Mouse (Mus musculus) hindbrain, embryonic 12.5 days (tissue): Measurements from ENCODE around the gene Stab2. TPM values are rescaled to one million over a fixed set of nuclear protein-coding genes. Genes with fewer than 3 reads are reported as not detected.

Source experiments
- ATAC-seq: fragments of 200-750 bp; cut with Nextera tagmentation; 2 replicates; pipeline ENCODE4 v1.8.0; 2017; ENCODE audit warnings: moderate TSS enrichment; ENCODE audit not compliant: low FRiP score
- H3K27ac ChIP-seq: fragments of 300-500 bp; sonication (generic); 2 replicates; pipeline ENCODE4 v1.5.1; 2016; ENCODE audit warnings: mild to moderate bottlenecking
- H3K27me3 ChIP-seq: fragments of 300-500 bp; sonication (generic); 2 replicates; pipeline ENCODE4 v1.6.1; 2016; ENCODE audit warnings: mild to moderate bottlenecking
- H3K36me3 ChIP-seq: fragments of 300-500 bp; sonication (generic); 2 replicates; pipeline ENCODE4 v1.6.1; 2016; ENCODE audit warnings: mild to moderate bottlenecking
- H3K4me1 ChIP-seq: fragments of 300-500 bp; sonication (generic); 2 replicates; pipeline ENCODE4 v1.6.1; 2016
- H3K4me2 ChIP-seq: fragments of 300-500 bp; sonication (generic); replicated peaks from 2 replicates; pipeline ENCODE4 v1.6.1; 2016; ENCODE audit warnings: mild to moderate bottlenecking
- H3K4me3 ChIP-seq: fragments of 300-500 bp; sonication (generic); 2 replicates; pipeline ENCODE4 v1.5.1; 2016; ENCODE audit warnings: mild to moderate bottlenecking
- H3K9ac ChIP-seq: fragments of 300-500 bp; sonication (generic); 2 replicates; pipeline ENCODE4 v1.6.1; 2016; ENCODE audit warnings: mild to moderate bottlenecking, moderate library complexity
- H3K9me3 ChIP-seq: fragments of 300-500 bp; sonication (generic); replicated peaks from 2 replicates; pipeline ENCODE4 v1.6.1; 2016; ENCODE audit warnings: mild to moderate bottlenecking
- WGBS: fragments of 180-500 bp; shearing (Covaris S2); methylation state at CpG from one replicate; pipeline ENCODE4 v1.1.7; 2016; 5-methylcytosine and 5-hydroxymethylcytosine counted together
- polyA plus RNA-seq: library from polyadenylated mRNA; unstranded; fragments of >200 nt; fragmentation: Nextera tagmentation; extraction: Ambion mirVana; gene quantifications from 2 replicates; pipeline ENCODE4 v1.2.1, GENCODE M21; 2016

The Stab2 gene
- 0.14 and 0.36 TPM in 2 replicates for polyA plus RNA-seq

DNA sequence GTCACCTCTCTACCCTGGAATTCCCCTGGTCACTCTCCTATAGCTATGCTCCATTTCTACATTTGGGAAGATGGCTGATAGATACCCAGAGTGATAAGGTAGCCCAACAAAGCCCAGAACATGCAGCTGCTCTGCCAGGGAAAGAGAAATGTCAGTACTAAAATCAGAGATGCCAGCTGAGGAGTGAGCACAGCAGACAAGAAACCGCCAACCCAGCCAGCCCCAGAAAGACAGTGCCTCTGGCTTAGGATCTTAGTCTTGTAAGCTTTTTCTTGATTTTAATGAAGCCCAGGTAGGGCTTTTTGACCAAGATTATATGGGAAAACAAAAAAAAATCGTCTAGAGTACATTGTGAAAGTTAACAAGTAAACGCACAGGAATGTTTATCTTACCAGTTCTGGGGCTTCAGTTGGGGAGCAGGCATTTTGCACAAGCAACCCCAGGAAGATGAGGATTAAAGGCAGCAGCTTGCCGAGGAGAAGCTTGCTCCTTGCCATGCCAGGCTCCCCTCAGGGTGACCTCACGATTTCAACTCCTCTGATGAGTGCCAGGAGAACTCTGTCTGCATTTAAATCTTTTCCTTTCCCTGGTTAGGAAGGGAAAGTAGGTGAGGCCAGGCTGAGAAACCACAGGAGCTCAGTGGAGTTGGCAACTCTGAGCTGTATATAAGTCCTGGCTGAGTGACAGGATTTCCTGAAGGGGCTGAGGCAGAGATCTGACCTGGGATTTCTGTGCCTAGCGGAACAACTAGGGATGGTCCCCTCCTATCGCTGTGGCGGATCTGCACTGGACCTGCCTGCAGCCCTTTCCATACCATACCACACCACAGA, at the start of gene Stab2:
Stab2 (minus strand) TSS at position 641 of the 830 bp plus-strand sequence.
- no peaks in the 10 kb centered on the region for H3K27me3 ChIP-seq
- no peak for ATAC-seq
- no peak within 1 kb of the TSS for H3K9ac ChIP-seq
- 73% methylated on average over 8 of the region's 8 CpGs for WGBS
- H3K4me3 ChIP-seq = no peak within 1 kb of the TSS
- H3K27ac ChIP-seq = no peak within 1 kb of the TSS
- H3K4me1 ChIP-seq = no peaks in the 10 kb centered on the region
- no peak within 1 kb of the TSS for H3K4me2 ChIP-seq
- no peaks in the 10 kb centered on the region for H3K9me3 ChIP-seq
- no peaks in the 10 kb centered on the region for H3K36me3 ChIP-seq

DNA sequence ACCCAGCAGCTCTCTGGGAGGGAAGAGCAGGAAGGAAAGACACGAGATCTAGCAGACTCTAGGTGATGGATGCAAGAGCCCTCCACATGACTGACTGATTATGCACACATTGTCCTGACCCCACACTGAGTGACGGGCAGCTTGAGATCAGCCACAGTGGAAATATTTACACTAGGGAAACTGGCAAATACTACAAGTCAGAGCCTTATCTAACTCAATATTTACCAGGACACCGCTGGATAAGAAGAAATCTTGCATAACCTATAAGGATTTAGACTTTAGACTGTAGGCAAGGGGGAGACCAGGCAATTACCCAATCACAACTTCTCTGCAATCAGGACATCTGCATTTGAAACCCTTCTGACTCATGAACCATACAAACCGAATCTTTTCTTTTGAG, 43.9 kb upstream of the Stab2 start:
- no peak overlapping the region for H3K4me2 ChIP-seq
- H3K27ac ChIP-seq = no peak overlapping the region
- ATAC-seq = no peak
- no peaks in the 10 kb centered on the region for H3K36me3 ChIP-seq
- 62% methylated on average over 4 of the region's 4 CpGs for WGBS
- 0 out of 2 replicates have a peak, but pooled peaks cover under 1% of the 10 kb centered on the region for H3K4me1 ChIP-seq
- H3K9me3 ChIP-seq = no peaks in the 10 kb centered on the region
- peaks cover 7% of the 10 kb centered on the region; the same call in 1 of the 2 replicates for H3K27me3 ChIP-seq
- H3K9ac ChIP-seq = no peak overlapping the region
- H3K4me3 ChIP-seq = no peak overlapping the region

GRCm38 (mm10) chr10:87049179-87049578, 41.4 kb upstream of the Stab2 start:
- Histone ChIP-seq H3K4me1 (0 out of 2 replicates have a peak, but pooled peaks cover 5% of the 10 kb centered on the region), H3K4me2 (no peak overlapping the region), H3K9me3 (no peaks in the 10 kb centered on the region), H3K27ac (no peak overlapping the region), H3K36me3 (no peaks in the 10 kb centered on the region), H3K9ac (no peak overlapping the region), H3K4me3 (no peak overlapping the region), H3K27me3 (peaks cover under 1% of the 10 kb centered on the region; the same call in 1 of the 2 replicates)
- WGBS = 79% methylated on average over 3 of the region's 3 CpGs
- ATAC-seq = no peak

- no peaks in the 10 kb centered on the region for H3K36me3 ChIP-seq
- H3K9ac ChIP-seq = no peak overlapping the region
- H3K27ac ChIP-seq = no peak overlapping the region
- no peak for ATAC-seq
- no peak overlapping the region for H3K4me2 ChIP-seq
- WGBS = 85% methylated on average over 10 of the region's 10 CpGs
- no peaks in the 10 kb centered on the region for H3K9me3 ChIP-seq
- H3K27me3 ChIP-seq = peaks cover 7% of the 10 kb centered on the region; the same call in 1 of the 2 replicates
- no peak overlapping the region for H3K4me3 ChIP-seq
- 0 out of 2 replicates have a peak, but pooled peaks cover 5% of the 10 kb centered on the region for H3K4me1 ChIP-seq
Observed at GRCm38 (mm10) chr10:87046931-87047468, 39.2 kb upstream of the Stab2 start.

- Histone ChIP-seq H3K4me1 (0 out of 2 replicates have a peak, but pooled peaks cover 5% of the 10 kb centered on the region), H3K27me3 (peaks cover 7% of the 10 kb centered on the region; the same call in 1 of the 2 replicates), H3K36me3 (no peaks in the 10 kb centered on the region), H3K9me3 (no peaks in the 10 kb centered on the region), H3K27ac (no peak overlapping the region), H3K4me3 (no peak overlapping the region), H3K9ac (no peak overlapping the region), H3K4me2 (no peak overlapping the region)
- WGBS = 18% methylated on average over 6 of the region's 6 CpGs
- ATAC-seq = no peak
Observed at GRCm38 (mm10) chr10:87046469-87046868, 38.6 kb upstream of the Stab2 start.

- Histone ChIP-seq H3K4me3 (no peak overlapping the region), H3K4me1 (0 out of 2 replicates have a peak, but pooled peaks cover 5% of the 10 kb centered on the region), H3K27ac (no peak overlapping the region), H3K4me2 (no peak overlapping the region), H3K9me3 (no peaks in the 10 kb centered on the region), H3K27me3 (peaks cover 7% of the 10 kb centered on the region; the same call in 1 of the 2 replicates), H3K36me3 (no peaks in the 10 kb centered on the region), H3K9ac (no peak overlapping the region)
- WGBS = 72% methylated on average over 3 of the region's 3 CpGs
- no peak for ATAC-seq
Observed at GRCm38 (mm10) chr10:87045273-87045672, 37.4 kb upstream of the Stab2 start.

DNA sequence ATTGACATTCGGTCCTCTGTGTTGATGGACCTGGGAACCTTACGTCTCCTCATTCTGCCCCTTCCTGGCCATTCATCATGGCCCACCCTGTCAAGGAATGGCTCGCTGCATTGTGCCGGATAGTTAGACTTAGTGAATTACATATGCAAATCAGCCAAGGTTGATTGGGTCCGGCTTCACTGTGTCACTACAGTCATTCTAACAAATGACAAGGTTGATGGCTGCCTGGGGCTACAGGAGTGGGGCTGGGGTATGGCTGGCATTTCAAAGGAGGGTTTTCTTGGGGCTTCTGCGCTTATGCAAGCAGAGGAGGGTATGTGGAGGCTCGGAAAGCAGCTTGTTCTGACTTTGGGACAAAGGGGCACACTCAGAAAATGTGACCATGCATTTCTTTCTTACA, 33.4 kb upstream of the Stab2 start:
- ATAC-seq = peak; percentile 62
- Histone ChIP-seq H3K4me1 (peaks cover 13% of the 10 kb centered on the region), H3K9ac (no peak overlapping the region), H3K4me2 (no peak overlapping the region), H3K27ac (no peak overlapping the region), H3K4me3 (no peak overlapping the region), H3K27me3 (peaks cover 9% of the 10 kb centered on the region), H3K9me3 (no peaks in the 10 kb centered on the region), H3K36me3 (no peaks in the 10 kb centered on the region)
- 46% methylated on average over 7 of the region's 7 CpGs for WGBS

GRCm38 (mm10) chr10:87039800-87040199, 32.0 kb upstream of the Stab2 start:
- Histone ChIP-seq H3K9ac (no peak overlapping the region), H3K36me3 (no peaks in the 10 kb centered on the region), H3K4me2 (no peak overlapping the region), H3K27ac (no peak overlapping the region), H3K4me3 (no peak overlapping the region), H3K4me1 (peaks cover 27% of the 10 kb centered on the region), H3K9me3 (no peaks in the 10 kb centered on the region), H3K27me3 (peaks cover 9% of the 10 kb centered on the region)
- no peak for ATAC-seq
- WGBS = 86% methylated on average over 3 of the region's 3 CpGs

DNA sequence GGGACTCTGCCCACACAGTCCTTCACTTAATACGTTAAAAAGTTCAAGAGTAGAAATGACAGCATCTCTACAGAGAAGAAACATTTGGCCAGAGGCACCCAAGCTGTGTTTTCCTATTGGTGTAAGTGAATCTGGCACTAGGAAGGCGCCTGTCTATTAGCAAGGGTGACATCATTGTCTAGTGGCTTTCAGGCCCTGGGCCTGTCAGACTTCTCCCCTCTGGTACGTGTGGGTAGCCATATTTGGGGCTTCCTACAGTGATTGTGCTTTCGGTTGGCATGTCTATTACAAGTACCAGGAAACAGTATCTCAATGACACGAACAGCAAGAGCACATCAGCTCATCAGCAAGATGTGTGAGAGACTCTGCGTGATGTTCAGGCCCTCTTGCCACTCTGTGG, 31.5 kb upstream of the Stab2 start:
- no peak overlapping the region for H3K9ac ChIP-seq
- H3K9me3 ChIP-seq = no peaks in the 10 kb centered on the region
- no peak overlapping the region for H3K27ac ChIP-seq
- WGBS = 90% methylated on average over 6 of the region's 6 CpGs
- H3K36me3 ChIP-seq = no peaks in the 10 kb centered on the region
- no peak for ATAC-seq
- H3K27me3 ChIP-seq = peaks cover 9% of the 10 kb centered on the region
- H3K4me2 ChIP-seq = no peak overlapping the region
- peaks cover 28% of the 10 kb centered on the region for H3K4me1 ChIP-seq
- H3K4me3 ChIP-seq = no peak overlapping the region

- Histone ChIP-seq H3K4me3 (no peak overlapping the region), H3K9ac (no peak overlapping the region), H3K27me3 (peaks cover 2% of the 10 kb centered on the region), H3K4me2 (peak overlapping the region; percentile 42; the same call in 1 of the 2 replicates), H3K4me1 (peaks cover 28% of the 10 kb centered on the region), H3K36me3 (no peaks in the 10 kb centered on the region), H3K9me3 (no peaks in the 10 kb centered on the region), H3K27ac (peak overlapping the region; percentile 52; the same call in 1 of the 2 replicates)
- 27% methylated on average over 5 of the region's 5 CpGs for WGBS
- ATAC-seq = no peak
Observed at GRCm38 (mm10) chr10:87037062-87037461, 29.2 kb upstream of the Stab2 start.

DNA sequence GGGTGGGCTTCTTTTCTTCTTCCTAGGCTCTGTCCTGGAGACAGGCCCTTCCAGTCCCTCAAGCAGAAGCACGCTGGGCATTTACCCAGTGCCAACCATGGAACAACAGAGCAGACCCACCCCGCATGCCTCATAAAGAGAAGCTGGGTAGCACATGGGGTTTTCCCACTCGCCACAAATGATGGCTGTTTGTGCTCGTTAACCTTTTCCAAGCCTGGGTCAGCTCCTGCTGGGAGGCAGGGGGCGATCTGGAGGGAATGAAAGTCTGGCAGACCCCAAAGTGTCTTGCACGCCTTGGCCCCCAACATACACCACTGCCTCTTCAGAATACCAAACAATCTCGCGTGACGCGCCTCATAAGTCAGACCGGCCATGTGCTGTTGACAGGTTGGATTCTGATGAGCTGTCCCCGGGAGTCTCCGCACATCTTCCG, 28.5 kb upstream of the Stab2 start:
- Histone ChIP-seq H3K4me2 (peak overlapping the region; percentile 42), H3K27ac (peak overlapping the region; percentile 52; the same call in 1 of the 2 replicates), H3K9me3 (no peaks in the 10 kb centered on the region), H3K4me1 (peaks cover 28% of the 10 kb centered on the region), H3K4me3 (no peak overlapping the region), H3K36me3 (no peaks in the 10 kb centered on the region), H3K27me3 (peaks cover 2% of the 10 kb centered on the region), H3K9ac (no peak overlapping the region)
- WGBS = 10% methylated on average over 14 of the region's 14 CpGs
- peak; percentile 88 for ATAC-seq

DNA sequence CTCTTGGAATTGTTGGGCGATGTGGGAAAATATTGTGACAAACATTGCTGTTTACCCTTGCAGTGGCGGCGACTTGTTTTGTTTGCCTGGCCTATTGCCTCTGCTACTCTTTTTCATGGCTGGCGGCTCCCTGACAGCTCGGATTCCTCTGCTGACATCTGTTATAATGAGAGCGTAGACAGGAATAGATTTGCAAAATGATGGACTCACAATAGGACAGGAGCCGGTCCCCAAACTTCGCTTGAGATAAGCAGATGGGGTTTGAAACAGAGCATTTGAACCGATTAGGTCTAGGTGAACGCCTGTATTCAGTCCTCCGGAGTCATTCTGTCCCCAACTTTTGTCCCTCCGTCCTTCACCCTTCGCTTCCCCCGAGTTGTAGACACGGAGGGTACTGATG, 28.0 kb upstream of the Stab2 start:
- Histone ChIP-seq H3K9ac (no peak overlapping the region), H3K9me3 (no peaks in the 10 kb centered on the region), H3K4me3 (no peak overlapping the region), H3K4me1 (peaks cover 28% of the 10 kb centered on the region), H3K27ac (peak overlapping the region; percentile 52; the same call in 1 of the 2 replicates), H3K27me3 (peaks cover 2% of the 10 kb centered on the region), H3K4me2 (peak overlapping the region; percentile 42), H3K36me3 (no peaks in the 10 kb centered on the region)
- no peak; the same call in none of the 2 replicates for ATAC-seq
- 33% methylated on average over 15 of the region's 15 CpGs for WGBS
